Mouse (Mus musculus): Measurements from ENCODE around the gene Klhl10.

DNA sequence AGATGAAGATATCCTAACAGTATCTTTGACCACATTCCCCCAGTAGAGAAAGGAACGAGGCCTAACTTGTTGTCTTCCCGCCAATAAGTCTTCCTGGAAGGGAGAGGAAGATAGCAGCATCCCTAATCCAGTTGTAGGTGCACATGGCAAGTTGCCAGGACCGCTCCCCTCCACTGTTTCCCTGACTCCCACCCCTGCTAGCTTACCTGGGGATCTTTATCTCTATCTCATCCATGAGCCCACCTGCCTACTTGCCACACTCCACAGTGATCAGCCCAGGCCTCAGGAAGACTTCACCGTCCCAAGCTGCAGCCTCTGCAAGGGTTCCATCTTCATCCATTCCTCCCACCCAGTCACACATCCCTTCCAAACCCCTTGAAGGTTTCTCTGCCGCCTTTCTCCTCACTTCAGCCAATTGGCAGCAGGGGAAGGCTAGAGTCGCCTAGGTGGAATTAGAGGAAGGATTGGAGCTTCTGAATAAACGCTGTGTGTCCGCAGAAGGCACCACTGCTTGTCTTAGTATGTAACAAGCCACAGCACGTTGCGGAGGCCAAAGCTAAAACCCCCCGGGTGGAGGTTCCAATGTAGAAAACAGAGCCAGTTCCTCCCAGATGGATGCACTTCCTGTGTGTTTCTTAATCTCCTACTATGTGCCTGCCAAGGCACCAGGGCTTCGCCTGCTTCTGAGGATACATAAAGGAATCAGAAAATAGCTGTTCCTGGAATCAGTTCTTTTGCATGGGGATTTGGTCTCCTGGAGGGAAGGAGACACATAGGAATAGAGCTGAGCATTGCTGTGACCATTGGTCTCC lies 41.8 kb upstream of the Klhl10 start:
- TF ChIP-seq CTCF (IDR thresholded peaks at IDR 0.05; ENCODE audit: low read depth, low read length) (no peak), POLR2A (IDR thresholded peaks at IDR 0.05; ENCODE audit: extremely low read depth, insufficient read depth, low read length) (no peak)

Data from liver, adult 2 months (tissue).